Mouse (Mus musculus): Measurements from ENCODE around the gene Srsf3.
A peak's percentile ranks its signal among the peaks of the same experiment; 100 is the strongest.
"Not testable (repeated sequence)": the region's sequence is repeated elsewhere in the genome, so short reads cannot be mapped to it uniquely, and the experiment has no call there.

Gene Srsf3

DNA sequence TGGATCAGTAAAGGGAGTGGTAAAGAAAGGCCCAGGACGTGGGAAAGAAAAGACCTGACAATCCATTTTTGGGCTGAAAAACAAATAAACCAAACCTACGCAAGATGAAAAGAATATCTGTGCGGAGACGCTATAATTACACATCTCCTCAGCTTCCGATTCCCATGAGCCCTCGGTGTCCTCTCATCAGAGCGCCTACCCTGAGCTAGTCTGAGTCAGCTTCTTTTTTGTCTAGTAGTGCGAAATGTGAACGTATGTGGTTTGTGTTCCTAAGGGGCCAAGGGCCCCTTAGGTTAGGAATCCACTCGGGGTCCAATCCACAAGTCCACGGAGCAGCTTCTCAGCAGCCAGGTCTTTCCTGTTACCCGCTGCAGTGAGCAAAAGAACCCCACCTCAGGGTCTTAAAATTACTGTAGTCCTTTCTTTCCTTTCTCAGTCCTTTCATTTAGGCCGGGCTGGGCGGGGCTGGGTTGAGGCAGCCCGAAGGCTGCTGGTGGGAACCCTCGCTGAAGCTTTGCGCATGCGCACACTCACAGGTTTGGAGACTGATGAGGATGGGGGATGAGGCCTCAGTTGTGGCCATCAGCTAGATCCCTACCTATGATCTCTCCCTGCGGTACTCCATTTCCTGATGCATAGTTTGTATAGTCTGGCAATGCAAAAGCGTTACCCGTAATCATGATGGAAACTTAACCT is 33.0 kb downstream of the Srsf3 start:
- no peak for DNase-seq (ENCODE audit: low read depth)

DNA sequence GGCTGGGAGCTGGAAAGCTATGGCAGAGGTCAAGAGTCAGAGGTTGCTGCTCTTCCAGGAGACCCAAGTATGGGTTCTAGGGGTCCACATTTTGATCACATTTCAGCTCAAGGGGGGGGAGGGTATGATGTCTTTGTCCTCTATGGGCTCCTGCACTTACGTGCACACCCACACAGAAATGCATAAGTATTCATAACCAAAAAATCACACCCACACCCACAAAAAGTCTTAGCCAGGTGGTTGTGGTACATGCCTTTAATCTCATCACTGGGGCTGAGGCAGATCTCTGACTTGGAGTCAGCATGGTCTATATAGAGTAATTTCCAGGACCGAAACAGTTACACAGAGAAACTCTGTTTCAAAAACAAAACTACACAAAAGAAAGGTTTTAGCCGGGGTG is 33.5 kb downstream of the Srsf3 start:
- no peak for DNase-seq (ENCODE audit: low read depth)

DNA sequence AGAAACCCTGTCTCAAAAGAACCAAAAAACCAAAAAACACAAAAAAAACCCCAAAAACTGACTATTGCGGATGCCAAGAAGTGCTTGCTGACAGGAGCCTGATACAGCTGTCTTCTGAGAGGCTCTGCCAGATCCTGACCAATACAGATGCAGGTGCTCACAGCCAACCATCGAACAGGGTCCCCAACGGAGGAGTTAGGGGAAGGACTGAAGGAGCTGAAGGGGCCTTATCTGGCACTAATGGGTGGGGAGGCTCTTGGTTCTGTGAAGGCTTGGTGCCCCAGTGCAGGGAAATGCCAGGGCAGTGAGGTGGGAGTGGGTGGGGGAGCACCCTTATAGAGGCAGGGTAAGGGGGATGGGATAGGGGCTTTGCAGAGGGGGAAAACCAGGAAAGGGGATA is 35.0 kb downstream of the Srsf3 start:
- not testable (repeated sequence) for DNase-seq (ENCODE audit: low read depth)

DNA sequence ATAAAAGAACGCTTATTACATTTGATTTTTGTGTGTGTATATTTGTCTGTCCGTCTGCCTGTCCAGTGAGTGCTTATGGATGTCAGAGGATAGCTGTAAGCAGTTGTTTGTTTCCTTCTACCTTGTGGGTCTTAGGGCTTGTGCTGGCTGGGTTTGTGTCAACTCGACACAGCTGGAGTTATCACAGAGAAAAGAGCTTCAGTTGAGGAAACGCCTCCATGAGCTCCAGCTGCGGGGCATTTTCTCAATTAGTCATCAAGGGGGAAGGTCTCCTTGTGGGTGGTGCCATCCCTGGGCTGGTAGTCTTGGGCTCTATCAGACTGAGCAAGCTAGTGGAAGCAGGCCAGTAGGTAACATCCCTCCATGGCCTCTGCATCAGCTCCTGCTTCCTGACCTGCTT is 35.4 kb downstream of the Srsf3 start:
- DNase-seq (ENCODE audit: low read depth), result no peak

DNA sequence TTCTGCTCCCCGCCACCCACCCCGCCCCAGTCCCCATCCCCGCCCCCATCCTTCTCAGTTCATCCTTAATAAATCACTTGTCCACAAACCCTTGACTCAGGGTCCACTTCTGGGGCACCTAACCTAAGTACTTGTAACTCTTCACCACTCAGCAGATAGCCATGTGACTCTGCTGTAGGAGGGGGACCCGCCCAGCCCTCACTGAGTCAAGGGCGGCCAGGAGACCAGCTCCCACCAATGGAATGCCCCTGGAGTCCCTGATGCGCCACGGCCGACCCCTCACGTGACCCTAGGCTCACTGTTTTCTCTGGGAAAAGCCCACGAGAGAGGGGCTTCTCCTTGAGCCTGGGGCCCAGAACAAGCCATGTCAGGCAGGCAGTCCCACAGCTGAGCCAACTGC is 36.6 kb downstream of the Srsf3 start:
- DNase-seq (ENCODE audit: low read depth), result no peak

DNA sequence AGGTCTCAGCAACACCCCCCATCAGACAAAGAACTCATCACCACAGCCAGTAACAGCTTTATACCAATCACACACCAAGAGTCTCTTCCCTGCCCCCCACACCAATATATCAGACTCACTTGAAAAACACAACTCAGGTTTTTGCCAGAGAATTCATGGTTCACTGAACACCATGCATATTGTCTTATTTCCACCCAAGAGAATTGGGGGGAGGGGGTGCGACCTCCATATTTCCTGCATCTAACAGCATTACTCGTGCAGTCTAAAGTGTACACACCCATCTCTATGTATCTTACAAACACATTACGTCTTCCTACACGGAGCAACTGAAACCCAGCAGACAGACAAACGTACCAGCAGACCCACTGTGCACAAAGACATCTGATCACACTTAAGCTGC is 39.4 kb downstream of the Srsf3 start:
- DNase-seq (ENCODE audit: low read depth), result no peak

DNA sequence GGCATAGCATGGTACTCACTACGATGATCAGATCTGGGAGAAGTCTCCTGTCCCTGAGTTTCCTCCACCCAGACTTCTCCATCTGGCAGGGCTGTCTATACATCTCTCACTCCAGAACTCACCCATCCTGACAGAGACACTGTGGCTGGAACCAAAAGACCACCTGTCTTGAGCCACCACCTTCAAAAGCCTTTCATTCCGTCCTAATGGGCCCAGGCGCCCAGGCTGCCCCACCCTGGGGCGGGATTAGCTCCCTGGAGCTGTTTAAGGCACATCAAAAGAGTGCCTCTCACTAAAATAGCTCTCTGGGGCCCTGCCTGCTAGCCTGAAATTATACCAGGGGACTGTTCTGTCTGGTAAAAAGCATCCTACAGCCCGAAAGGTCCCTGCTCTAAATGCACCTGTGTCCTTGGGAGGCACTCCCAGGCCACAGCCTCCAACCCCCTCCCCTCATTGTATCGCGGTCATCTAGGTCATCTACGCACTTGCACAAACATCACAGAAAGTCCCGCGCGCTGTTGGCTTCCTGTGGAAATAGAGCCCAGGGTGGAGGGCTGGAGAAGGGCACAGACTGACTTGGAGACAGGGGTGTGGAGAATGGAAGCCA is 40.4 kb downstream of the Srsf3 start:
- no peak for DNase-seq (ENCODE audit: low read depth)

DNA sequence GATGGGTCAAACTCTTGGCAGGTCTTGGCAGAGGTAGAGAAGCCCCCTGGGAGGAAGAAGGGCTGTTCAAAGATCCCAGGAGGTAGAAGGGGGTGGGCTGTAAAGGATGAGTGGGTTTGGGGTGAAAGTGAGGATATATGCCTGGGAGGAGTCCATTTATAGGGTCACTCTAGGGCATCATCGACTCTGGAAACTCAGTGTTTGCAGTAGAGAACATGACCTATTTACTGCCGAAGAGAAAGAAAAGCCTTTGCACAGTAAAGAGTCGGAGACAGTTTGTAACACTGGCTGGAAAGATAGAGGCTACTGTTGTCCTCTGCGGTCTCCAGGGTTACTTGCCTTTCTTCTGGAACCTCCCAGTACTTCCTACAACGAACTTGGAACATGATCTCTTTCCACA is 40.9 kb downstream of the Srsf3 start:
- DNase-seq (ENCODE audit: low read depth), result no peak

DNA sequence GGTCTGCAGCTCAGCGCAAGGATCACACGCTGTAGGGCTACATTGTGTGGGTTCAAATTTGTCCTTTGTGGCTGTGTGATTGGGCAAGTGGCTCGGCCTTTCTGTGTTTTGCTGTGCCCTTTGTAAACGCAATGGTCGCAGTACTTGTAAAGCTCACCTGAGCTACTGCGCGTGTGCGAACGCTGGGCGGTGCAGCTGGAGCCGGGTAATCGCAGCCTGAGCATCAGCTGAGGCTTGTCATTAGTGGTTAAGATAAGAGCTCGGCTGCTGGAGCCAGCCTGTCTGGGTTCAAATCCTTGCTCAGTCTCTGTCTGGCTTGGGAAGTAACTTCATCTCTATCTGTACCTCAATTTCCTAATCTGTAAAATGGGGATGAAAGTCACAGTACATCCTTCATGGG is 41.7 kb downstream of the Srsf3 start:
- no peak for DNase-seq (ENCODE audit: low read depth)

DNA sequence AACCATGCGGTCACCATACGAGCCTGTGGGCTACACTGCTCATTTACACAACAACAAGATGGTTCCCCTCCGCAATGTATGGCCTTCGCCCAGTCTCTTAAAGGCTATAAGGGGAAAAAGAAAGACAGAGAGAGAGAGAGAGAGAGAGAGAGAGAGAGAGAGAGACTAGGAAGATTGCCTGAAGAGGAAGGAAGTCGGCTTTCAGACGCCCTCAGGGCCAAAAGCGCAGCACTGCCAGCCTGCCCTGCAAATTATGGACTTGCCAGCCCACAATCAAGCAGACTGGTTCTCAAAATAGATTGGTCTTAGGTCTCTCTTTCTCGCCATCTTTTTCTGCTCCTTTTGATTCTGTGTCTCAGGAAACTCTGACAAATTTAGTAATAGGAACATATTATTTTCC is 43.8 kb downstream of the Srsf3 start:
- no peak for DNase-seq (ENCODE audit: low read depth)

DNA sequence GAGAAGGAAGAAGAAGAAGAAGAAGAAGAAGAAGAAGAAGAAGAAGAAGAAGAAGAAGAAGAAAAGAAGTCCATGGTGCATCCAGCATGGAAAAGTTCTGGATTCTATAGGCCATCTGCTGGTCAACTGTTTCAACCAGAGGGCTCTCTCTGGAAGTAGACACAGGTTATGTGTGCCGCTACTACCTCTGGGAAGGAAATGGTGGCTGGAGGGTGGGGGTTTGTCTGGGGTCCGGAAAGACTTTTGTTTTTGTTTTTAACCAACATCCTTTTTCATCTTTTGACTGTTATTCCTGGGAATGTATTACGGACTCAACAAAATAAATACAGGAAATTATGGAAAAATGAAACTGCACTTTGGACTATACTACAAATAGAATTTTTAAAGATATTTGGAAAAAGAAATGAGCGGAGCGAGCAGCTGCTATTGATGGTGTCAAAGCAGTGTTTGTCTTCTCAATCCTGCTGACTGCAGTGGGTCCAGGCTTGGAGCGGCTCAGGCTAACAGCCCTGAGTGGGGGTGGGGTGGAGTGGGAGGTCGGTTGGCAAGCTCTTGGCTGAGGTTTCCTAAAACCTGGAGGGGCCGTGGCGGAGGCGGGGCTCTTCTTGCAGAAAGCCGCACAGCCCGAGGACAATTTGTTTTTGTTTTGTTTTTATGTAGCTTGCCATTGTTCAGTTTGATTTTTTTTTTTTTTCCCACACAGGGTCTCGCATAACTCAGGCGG is 45.5 kb downstream of the Srsf3 start:
- no peak for DNase-seq (ENCODE audit: low read depth)

DNA sequence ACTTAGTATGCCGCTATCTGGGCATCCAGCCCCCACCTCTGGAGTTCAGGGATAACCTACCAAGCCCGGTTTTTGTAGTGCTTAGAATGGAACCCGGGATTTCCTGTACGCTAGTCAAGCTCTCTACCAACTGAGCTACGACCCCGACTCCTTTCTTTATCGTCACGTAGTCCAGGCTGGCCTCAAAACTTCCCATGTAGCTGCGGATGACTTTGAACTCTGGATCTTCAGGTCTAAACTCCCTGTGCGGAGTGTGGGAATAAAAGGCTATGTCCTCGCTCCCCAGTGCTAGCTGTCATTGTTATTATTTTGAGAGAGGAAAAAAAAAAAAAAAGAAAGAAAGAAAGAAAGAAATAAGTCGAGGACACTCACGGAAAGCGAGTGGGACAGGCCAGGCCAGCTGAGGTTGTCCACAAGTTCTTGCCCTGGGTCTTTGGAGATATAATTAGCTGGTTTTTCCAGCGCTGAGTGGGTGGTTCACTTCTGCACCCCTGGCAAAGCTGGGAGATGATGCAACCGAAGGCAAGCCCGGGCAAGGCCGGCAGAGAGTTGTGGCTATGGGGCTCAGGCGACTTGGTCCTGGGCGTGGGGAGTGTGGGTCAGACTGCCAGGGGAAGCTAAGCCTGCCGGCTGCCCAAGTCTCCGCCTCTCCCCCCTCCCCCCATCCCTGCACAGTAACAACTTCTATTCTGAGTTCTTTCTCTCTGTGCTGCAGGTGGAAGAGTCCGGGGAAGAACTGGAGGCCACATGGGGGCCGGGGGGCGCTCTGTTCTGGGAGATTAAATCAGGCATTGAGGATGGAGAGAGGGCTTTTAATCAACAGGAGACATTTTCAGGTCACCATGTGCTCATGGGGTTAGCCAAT is 46.3 kb downstream of the Srsf3 start:
- peak; percentile 98 for DNase-seq (ENCODE audit: low read depth)

DNA sequence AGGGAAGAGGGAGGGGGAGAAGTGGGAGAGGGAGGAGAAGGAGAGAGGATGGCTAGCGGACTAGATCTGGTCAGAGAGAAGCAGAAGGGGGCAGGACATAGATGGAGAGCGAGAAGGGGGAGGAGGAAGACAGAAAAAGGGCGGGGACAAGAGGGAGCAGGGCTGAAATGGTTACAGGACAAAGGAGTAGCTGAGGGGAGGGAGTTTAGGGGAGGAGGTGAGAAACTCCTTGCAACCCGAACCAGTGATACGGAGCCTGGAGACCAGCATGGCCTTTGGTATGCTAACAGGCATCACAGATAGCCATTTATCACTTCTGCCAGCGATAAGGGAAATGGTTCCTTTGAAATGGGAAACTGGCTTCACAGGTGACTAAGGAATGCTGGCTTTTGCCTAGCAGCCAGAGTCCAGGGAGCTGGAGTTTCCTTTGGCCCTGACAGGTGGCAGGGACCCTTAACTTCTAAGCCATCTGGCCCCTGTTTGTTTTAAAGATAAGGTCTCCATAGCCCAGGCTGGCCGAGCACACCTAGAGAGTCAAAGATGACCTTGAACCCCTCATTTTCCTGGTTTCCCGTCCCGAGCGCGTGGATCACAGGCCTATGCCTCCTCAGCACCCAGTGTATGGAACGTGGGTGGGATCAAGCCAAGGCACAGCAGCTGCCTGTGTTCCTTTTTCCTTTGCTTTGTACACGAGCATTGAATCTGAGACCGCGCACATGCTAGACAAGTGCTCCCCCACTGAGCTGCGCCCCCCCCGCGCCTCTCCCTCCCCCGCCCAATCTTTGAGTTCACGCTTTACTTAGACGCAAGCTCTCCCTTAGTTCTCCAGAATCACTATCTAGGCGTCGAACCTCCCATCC is 48.6 kb downstream of the Srsf3 start:
- DNase-seq (ENCODE audit: low read depth), result no peak

DNA sequence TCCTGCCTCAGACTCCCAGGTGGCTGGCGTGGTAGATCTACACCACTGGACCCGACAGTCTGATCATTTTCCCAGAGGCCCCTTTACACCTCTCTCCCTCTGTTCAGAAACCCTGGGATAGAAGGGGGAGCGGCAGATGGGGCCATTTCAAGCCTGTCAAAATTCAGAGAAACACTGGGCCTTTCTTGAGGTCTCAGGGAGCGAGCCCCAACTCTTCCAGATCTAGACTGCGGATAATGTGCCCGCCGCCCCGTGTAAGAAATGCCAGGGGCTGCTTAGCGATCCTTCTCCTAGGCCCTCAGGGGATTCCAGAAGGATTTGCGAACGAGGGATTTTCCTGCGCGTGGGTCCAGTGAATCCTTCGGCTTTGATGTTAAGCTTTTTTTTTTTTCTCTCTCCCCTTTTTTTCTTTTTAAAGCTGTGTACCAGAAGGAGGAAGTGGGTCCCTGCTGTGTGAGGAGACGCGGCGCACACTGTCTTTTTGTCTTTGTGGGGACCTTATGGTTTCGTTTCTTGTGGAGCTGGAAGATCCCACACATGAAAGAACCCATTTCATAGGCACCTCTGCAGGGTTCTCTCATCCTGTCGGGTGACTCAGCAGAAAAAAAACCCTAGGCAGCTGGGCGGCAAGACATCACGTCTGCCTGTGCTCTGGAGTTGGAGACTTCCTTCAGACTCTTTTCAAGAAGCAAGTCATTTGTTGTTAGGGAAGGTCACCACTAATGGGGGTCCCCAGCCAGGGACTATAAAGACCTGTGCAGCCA is 49.4 kb downstream of the Srsf3 start:
- DNase-seq (ENCODE audit: low read depth), result no peak

DNA sequence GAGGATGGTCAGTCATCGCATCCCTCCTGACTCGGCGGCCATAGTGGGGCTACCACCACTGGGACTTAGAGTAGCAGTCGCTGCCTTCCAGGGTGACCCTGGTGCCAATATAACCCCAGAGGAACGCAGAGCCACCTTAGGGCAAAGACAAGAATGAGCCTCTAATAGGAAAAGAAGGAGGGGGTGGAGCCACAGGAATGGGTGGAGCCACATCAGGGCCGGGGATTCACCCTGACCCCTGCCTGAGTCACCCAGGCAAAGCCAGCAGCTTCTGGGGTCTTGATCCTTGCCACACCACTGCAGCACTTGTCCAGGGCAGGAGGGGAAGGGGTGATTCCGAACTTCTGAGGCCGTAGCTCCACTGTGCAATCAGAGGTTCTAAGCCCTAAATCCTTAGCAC is 51.2 kb downstream of the Srsf3 start:
- no peak for DNase-seq (ENCODE audit: low read depth)

DNA sequence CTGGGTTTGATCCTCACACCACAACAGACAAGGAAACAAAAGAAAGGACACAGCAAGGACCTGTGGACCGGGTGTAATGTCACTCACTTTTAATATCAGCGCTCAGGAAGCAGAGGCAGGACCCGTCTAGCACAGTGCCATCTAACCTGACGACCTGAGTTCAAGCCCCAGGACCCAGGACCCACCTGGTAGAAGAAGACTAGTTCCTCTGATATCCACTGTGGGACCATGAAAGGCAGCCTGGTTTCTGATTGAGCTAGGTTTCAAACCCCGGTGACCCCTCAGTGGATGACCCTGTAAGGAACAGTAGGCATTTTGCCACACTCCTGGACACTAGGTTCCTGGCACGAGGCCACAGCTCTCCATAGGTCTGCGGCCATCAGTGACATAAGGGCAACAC is 52.2 kb downstream of the Srsf3 start:
- no peak for DNase-seq (ENCODE audit: low read depth)

DNA sequence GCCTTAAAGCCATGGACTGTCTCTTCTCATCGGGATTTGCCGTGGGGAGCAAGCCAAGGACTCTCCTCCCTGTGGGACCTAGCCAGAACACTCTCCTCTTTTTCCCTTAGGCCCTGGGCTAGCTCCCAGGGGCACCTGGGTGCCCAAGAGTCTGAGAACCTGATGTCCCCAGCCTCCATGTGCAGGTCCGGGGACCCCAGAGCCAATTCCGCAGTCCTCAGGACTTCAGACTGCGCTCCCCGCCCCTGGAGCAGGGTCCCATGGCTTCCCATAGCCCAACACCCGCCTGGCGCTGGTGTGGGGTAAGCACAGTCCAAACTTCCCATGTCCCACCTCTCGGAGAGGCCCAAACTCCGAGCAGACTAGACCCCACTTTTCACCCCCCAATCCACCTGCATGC is 52.8 kb downstream of the Srsf3 start:
- no peak for DNase-seq (ENCODE audit: low read depth)

DNA sequence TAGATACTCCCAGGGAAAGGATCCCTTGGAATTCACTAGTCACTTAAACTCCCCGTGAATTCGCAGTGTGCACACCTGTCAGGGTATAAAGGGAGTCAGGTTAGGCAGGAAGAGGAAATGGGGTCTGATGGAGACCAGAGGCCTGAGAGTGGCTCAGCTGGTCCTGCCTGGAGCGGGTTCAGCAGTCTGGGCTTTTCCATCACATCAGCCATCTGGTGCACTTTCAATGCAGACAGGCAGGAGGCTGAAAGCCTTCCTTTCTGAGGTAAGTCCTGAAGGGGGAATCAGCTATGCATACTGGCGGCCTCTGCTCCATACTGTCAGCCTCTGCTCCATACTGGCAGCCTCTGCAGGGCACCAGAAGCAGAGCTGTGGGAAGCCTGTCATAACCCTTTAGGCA is 54.5 kb downstream of the Srsf3 start:
- no peak for DNase-seq (ENCODE audit: low read depth)

DNA sequence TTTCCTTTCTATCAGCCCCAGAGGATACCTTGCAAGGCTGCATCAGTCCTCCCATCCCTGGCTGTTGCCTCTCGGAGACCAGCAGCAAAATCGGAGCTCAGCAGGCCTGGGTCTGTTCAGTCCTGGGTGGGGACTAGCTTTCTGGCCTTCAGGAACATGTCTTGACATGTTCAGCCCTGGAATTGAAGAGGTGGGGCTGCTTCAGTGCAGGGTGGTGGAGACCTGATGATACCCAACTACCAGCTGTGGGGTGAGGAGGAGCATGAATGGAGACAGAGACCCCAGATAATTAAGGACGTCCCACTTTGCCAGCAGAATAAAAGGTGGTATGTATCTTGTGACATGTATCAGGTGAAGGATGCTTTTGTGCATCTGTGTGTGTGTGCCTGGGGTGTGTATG is 58.3 kb downstream of the Srsf3 start, which contains the start of gene Cdkn1a:
Cdkn1a (plus strand) TSS at position 201 of the 400 bp plus-strand sequence.
- no peak for DNase-seq (ENCODE audit: low read depth)

DNA sequence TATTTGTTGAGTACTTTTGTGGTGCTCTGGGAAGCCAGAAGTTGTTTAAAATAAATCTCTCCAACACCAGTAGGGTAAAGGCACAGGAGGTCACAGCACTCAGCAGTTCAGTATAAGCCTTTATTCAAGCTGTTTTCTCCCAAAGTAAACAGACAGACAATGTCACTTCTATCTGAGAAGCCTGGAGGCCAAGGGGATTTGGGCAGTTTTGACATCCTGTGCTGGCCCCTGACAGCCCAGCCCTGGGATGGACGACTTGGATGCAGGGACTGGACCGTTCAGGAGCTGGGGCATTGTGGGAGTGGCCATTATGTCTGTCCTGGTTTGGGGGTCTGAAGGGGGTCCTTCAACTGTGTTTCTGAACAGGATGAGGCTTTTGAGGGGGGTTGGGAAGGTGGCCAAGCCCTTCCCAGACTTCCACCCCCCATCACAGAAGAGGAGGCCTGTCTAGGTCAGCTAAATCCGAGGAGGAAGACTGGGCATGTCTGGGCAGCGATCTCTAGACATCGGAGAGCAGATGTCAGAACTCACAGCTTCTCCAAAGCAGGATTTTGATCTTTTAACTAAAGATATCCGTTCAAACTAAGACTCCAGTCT is 59.0 kb downstream of the Srsf3 start:
- no peak for DNase-seq (ENCODE audit: low read depth)
